Mouse (Mus musculus): ENCODE data around the gene Rab5a. TPM values are rescaled to one million over a fixed set of nuclear protein-coding genes. Genes with fewer than 3 reads are reported as not detected.

Rab5a gene
- 68.9 and 75.0 TPM in 2 replicates for polyA plus RNA-seq (2021; fragmentation: Nextera tagmentation)
- long read RNA-seq, experiment 1, transcript Rab5a-201 (6 exons, 2,366 nt), result major isoform, 136 of 176 reads
- long read RNA-seq, experiment 1, partial matches to known transcripts, result 36 of 176 reads
- long read RNA-seq, experiment 1, other reads (novel, unspliced or antisense), result 4 of 176 reads
- long read RNA-seq, experiment 2, transcript Rab5a-201 (6 exons, 2,366 nt), result major isoform, 934 of 969 reads
- long read RNA-seq, experiment 2, partial matches to known transcripts, result 15 of 969 reads
- long read RNA-seq, experiment 2, other reads (novel, unspliced or antisense), result 20 of 969 reads

DNA sequence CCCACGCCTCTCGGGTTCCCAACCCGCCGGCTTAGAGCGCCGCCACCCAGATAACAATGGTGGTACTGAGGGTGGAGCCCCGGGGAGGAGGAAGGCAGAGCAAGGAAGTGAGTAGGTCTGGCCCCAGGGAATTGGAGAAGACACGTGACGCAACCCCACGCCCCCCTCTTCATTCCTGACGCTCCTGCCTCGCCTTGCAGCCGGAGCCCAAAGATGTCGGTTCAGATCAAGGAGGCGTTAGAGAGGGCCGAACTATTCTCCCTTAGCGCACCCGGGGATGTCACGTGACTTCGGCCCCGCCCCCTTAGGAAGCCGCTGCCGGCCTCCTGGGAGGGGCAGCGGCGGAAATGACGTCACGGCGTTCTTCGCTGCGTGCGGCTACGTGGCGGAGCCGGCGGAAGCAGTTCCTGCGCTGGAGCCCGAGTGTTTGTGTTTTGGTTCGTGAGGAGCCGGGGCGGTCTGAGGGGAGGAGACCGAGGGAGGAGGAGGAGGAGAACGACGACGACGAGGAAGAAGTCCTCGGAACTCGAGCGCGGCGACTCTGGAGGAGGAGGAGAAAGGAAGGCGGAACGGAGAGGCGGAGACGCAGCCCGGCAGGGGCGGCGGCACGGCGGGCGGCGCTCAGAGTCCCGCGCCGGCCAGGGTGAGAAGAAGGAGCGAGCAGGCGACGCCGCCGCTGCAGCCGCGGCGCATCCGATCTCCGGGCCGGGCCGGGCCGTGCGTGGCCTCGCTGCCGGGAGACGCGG lies at the start of gene Rab5a:
TSS of gene Rab5a (plus strand) at position 377 of the 746 bp plus-strand sequence.

DNA sequence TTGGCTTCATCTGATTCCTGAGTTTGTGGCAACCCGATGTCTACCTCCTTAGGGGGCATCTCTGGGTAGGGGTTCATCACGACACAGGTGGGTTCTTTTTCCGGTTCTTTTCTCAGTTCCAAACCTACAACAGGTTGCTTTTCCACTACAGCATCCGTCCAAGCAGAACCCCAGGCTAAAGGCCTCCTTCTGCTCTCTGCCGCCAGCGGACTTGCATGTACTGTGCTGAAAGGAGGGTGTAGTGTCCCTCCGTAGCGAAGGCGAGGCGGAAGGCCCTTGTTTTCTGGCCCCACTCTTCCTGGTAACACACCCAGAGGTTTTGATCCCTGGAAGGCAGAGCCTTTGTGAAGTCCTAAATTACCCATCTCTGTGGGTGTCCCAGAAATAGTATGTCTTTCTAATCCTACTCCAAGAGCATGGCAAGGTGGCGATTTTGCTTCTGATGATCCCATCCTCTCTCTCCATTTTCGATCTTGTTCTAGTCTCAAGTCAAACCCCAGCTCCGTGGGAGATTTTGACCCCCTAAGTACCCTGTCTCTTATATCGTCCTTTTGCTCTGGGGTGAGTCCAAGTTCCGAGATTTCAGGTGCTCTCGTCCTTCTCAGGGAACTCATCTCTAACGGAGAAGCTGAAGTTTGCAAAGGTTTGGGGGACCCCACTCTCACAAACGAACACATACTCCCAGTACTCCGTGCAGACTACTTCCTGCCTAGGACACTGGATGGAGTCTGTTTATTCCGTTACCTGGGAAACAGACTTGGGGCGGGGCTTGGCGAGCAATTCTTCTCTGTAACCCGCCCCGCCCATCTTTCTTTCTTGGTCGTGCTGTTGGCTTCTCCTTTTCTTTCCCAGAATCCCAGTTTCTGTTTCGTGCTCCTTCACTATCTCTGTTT lies 16.2 kb upstream of the Rab5a start, which contains the start of gene Efhb:
TSS of gene Efhb (minus strand) at position 719 of the 893 bp plus-strand sequence.

DNA sequence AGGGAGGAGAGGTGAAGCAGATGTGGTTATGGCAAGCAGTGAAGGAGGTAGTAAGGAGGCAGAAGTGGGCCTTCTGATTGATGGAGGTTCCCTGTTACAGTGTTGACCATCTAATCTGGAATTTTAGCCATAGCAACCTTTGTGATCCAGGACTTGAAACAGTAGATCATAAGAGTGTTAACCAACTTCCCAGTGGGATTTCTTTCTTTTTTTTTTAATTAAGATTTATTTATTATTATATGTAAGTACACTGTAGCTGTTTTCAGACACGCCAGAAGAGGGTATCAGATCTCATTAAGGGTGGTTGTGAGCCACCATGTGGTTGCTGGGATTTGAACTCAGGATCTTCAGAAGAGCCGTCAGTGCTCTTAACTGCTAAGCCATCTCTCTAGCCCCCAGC lies 60.3 kb downstream of the Rab5a start, which contains the start of gene Pp2d1:
TSS of gene Pp2d1 (minus strand) at position 101 of the 400 bp plus-strand sequence.

Other genes with a start within 250 kb of the Rab5a start
- gene Efhb, start 15.9 kb upstream of the Rab5a start, polyA plus RNA-seq (2021; fragmentation: Nextera tagmentation), result 0.40 and 0.49 TPM in 2 replicates
- gene Pp2d1, start 60.2 kb downstream of the Rab5a start, polyA plus RNA-seq (2021; fragmentation: Nextera tagmentation), result 0.09 and 0.14 TPM in 2 replicates
- 1.9 and 2.5 TPM in 2 replicates for gene Kat2b, start 87.6 kb downstream of the Rab5a start, polyA plus RNA-seq (2021; fragmentation: Nextera tagmentation)
- gene Sgo1, start 210.1 kb downstream of the Rab5a start, polyA plus RNA-seq (2021; fragmentation: Nextera tagmentation), result 0.24 and 0.33 TPM in 2 replicates